11 mouse cellular contexts compared by ENCODE assay signal in the genomic region with DNA sequence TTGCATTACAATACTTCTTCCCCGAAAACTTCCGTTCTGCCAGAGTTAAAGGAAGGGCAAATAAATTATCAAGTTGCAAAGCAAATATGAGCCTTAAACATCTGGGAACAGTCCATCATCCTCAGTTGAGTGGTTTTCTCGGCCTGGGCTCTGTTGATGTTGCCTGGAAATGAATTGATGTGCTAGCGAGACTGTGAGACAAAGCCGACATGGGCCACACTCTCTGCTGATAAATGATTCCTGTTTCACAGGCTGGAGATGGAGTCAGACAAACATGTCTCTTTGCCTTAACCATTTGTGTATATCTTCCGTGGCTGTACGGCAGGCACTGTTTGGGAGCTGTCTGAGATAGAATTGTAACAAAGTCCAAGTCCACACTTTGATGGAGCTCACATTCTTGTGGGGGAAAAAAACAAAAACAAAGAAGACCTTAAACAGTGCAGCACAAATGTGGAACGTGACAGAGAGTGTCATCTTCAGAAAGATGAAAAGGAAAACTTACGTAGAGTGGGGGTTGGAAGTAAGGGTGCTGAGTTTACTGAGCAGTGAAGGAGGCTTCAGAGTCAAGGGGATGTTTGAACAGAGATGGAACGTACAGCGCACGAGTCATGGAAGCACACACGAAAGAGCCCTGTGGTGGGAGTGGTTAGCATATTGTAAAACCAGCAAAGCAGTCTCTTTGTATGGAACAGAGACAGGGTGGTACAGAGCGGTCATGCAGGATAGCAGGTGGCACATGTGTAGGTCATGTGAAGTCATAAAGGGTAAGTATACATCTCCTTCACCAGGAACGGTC.
"Had no signal": no experiment of that assay in that cellular context is flagged by ENCODE, and none has a peak within 500 bp of the region (broad histone marks: within the 10 kb centered on the region; RNA-seq: fewer than 3 reads in every experiment).

No protein-coding gene starts in this region.

- ATAC-seq: intestine, postnatal 0 days; liver, embryonic 12.5 days; midbrain, embryonic 15.5 days had no signal

- H3K9me3 ChIP-seq: limb, embryonic 15.5 days; liver, embryonic 12.5 days; lung, embryonic 15.5 days; midbrain, embryonic 15.5 days had no signal

- H3K36me3 ChIP-seq: limb, embryonic 15.5 days; liver, embryonic 12.5 days; lung, embryonic 15.5 days; midbrain, embryonic 15.5 days had no signal

- H3K4me3 ChIP-seq: left cerebral cortex, adult 2 months; limb, embryonic 15.5 days; liver, embryonic 12.5 days; lung, embryonic 15.5 days; midbrain, embryonic 15.5 days had no signal

- H3K4me1 ChIP-seq: limb, embryonic 15.5 days; liver, embryonic 12.5 days; midbrain, embryonic 15.5 days had no signal

- H3K27ac ChIP-seq: left cerebral cortex, adult 2 months; limb, embryonic 15.5 days; liver, embryonic 12.5 days; lung, embryonic 15.5 days; midbrain, embryonic 15.5 days had no signal

- H3K4me2 ChIP-seq: limb, embryonic 15.5 days; liver, embryonic 12.5 days; lung, embryonic 15.5 days; midbrain, embryonic 11.5 days; midbrain, embryonic 15.5 days had no signal

- DNase-seq: kidney, postnatal 10 days; lung, postnatal 36 days; right cerebral cortex, adult 18-20 months; right cerebral cortex, postnatal 25 days had no signal

- H3K9ac ChIP-seq: limb, embryonic 15.5 days; liver, embryonic 12.5 days; lung, embryonic 15.5 days; midbrain, embryonic 15.5 days had no signal

- H3K27me3 ChIP-seq: limb, embryonic 15.5 days; liver, embryonic 12.5 days; lung, embryonic 15.5 days; midbrain, embryonic 15.5 days had no signal
